Mouse (Mus musculus): ENCODE results near the gene Agt. TPM values are rescaled to one million over a fixed set of nuclear protein-coding genes. Genes with fewer than 3 reads are reported as not detected.

The Agt gene
- not detected in 2 replicates for total RNA-seq (2012; rRNA removed)
- total RNA-seq (2014; rRNA removed) = not detected in 2 replicates
- not detected in 2 replicates for polyA plus RNA-seq (2012; ENCODE audit: insufficient read length, low read depth)

GRCm38 (mm10) chr8:124569593-124569992 is at the start of gene Agt:
Gene Agt, minus strand, starts transcription at chr8:124569706.
- Histone ChIP-seq H3K27ac (ENCODE audit: insufficient read depth, low read depth) (no peak within 1 kb of the TSS), H3K36me3 (replicated peaks in 1 of 2; ENCODE audit: control insufficient read depth in 1 of 2, insufficient read depth in 1 of 2, low read length in 1 of 2) (no peaks in the 10 kb centered on the region), H3K79me2 (replicated peaks; ENCODE audit: control insufficient read depth, extremely low read depth, insufficient read depth, poor library complexity, severe bottlenecking) (no peaks in the 10 kb centered on the region), H3K9me3 (replicated peaks; ENCODE audit: low read length) (no peaks in the 10 kb centered on the region), H3K4me1 (ENCODE audit: control insufficient read depth in 1 of 2, insufficient read depth in 2 of 2) (peaks cover 10 to 28% of the 10 kb centered on the region in 2 experiments), H3K4me2 (ENCODE audit: insufficient read depth, low read depth, poor library complexity, severe bottlenecking) (no peak within 1 kb of the TSS), H3K27me3 (replicated peaks) (peaks cover 55% of the 10 kb centered on the region), H3K9ac (ENCODE audit: insufficient read depth, low read depth) (no peak within 1 kb of the TSS), H3K4me3 (replicated peaks in 1 of 3; ENCODE audit: low read depth in 2 of 3, low read length in 2 of 3, poor library complexity in 1 of 3) (no peak within 1 kb of the TSS)
- DNase-seq (ENCODE audit: extremely low read depth) = no peak
- dilution Hi-C loops (cut with MboI; ENCODE audit: extremely low pct_ligation_motif_present, extremely low pct_unique_long_range_greater_than_20kb, low sequenced_read_pairs) = no loop called here
- in situ Hi-C loops (cut with MboI; ENCODE audit: low pct_ligation_motif_present, low pct_unique_long_range_greater_than_20kb, low sequenced_read_pairs) = no loop called here
- TF ChIP-seq TBP (conservative IDR thresholded peaks at IDR 0.05; ENCODE audit: low read depth, low read length) (no peak), POLR2A (IDR thresholded peaks at IDR 0.05; ENCODE audit: low read depth, low read length) (no peak), CHD1 (IDR thresholded peaks at IDR 0.05; ENCODE audit: low read depth, low read length) (no peak), MXI1 (IDR thresholded peaks at IDR 0.05; ENCODE audit: low read depth, low read length) (no peak), GABPA (IDR thresholded peaks at IDR 0.05; ENCODE audit: insufficient replicate concordance, low read depth, low read length) (no peak), CTCF (conservative IDR thresholded peaks at IDR 0.05 in 1 of 2, IDR thresholded peaks at IDR 0.05 in 1 of 2; ENCODE audit: low read depth in 2 of 2, low read length in 2 of 2) (no peak), MAX (IDR thresholded peaks at IDR 0.05; ENCODE audit: low read length) (no peak), MAZ (IDR thresholded peaks at IDR 0.05; ENCODE audit: low read depth, low read length) (no peak), ZMIZ1 (IDR thresholded peaks at IDR 0.05; ENCODE audit: low read depth, low read length) (no peak), IRF4 (IDR thresholded peaks at IDR 0.05; ENCODE audit: low read depth, low read length) (no peak), POLR2AphosphoS2 (IDR thresholded peaks at IDR 0.05; ENCODE audit: low read depth, low read length) (no peak), UBTF (IDR thresholded peaks at IDR 0.05; ENCODE audit: low read depth, low read length) (no peak), RCOR1 (conservative IDR thresholded peaks at IDR 0.05; ENCODE audit: low read depth, low read length) (no peak), PAX5 (IDR thresholded peaks at IDR 0.05; ENCODE audit: low read length) (no peak), BHLHE40 (IDR thresholded peaks at IDR 0.05; ENCODE audit: low read depth, low read length) (no peak), TCF12 (IDR thresholded peaks at IDR 0.05; ENCODE audit: low read depth, low read length) (no peak)

GRCm38 (mm10) chr8:124618252-124618651 is 48.7 kb upstream of the Agt start:
- no peaks in the 10 kb centered on the region for H3K9me3 ChIP-seq (replicated peaks; ENCODE audit: low read length)
- no peak overlapping the region for H3K9ac ChIP-seq (ENCODE audit: insufficient read depth, low read depth)
- H3K79me2 ChIP-seq (replicated peaks; ENCODE audit: control insufficient read depth, extremely low read depth, insufficient read depth, poor library complexity, severe bottlenecking) = no peaks in the 10 kb centered on the region
- H3K27me3 ChIP-seq (replicated peaks) = peaks cover 21% of the 10 kb centered on the region
- H3K4me1 ChIP-seq (ENCODE audit: control insufficient read depth in 1 of 2, insufficient read depth in 2 of 2) = no peaks in the 10 kb centered on the region
- no peak overlapping the region for H3K4me3 ChIP-seq (replicated peaks in 1 of 3; ENCODE audit: low read depth in 2 of 3, low read length in 2 of 3, poor library complexity in 1 of 3)
- dilution Hi-C loops (cut with MboI; ENCODE audit: extremely low pct_ligation_motif_present, extremely low pct_unique_long_range_greater_than_20kb, low sequenced_read_pairs) (no loop called here), in situ Hi-C loops (cut with MboI; ENCODE audit: low pct_ligation_motif_present, low pct_unique_long_range_greater_than_20kb, low sequenced_read_pairs) (no loop called here)
- TF ChIP-seq JUND (conservative IDR thresholded peaks at IDR 0.05; ENCODE audit: low read depth, low read length) = peak; percentile 45
- no peak for TF ChIP-seq ELF1 (IDR thresholded peaks at IDR 0.05; ENCODE audit: low read depth, low read length)
- peak; percentile 60 for TF ChIP-seq IRF4 (IDR thresholded peaks at IDR 0.05; ENCODE audit: low read depth, low read length)
- no peak for TF ChIP-seq UBTF (IDR thresholded peaks at IDR 0.05; ENCODE audit: low read depth, low read length)
- 0 out of 2 replicates have a peak, but pooled peaks have one; percentile 21 for TF ChIP-seq MEF2A (IDR thresholded peaks at IDR 0.05; ENCODE audit: borderline replicate concordance, low read depth, low read length)
- TF ChIP-seq JUN (IDR thresholded peaks at IDR 0.05; ENCODE audit: insufficient read depth, low read depth, low read length) = peak; percentile 51
- no peak for TF ChIP-seq MAX (IDR thresholded peaks at IDR 0.05; ENCODE audit: low read length)
- no peak overlapping the region for H3K27ac ChIP-seq (ENCODE audit: insufficient read depth, low read depth)
- H3K4me2 ChIP-seq (ENCODE audit: insufficient read depth, low read depth, poor library complexity, severe bottlenecking) = peak overlapping the region; percentile 82
- H3K36me3 ChIP-seq (replicated peaks in 1 of 2; ENCODE audit: control insufficient read depth in 1 of 2, insufficient read depth in 1 of 2, low read length in 1 of 2) = no peaks in the 10 kb centered on the region
- no peak for DNase-seq (ENCODE audit: extremely low read depth)

All from CH12.LX (cell line).